Mouse (Mus musculus): ENCODE data around the gene Stk11.

Gene Stk11

GRCm38 (mm10) chr10:80095547-80095946, 20.1 kb upstream of the Stk11 start:
- DNase-seq (ENCODE audit: low read depth, low spot score) = no peak

DNA sequence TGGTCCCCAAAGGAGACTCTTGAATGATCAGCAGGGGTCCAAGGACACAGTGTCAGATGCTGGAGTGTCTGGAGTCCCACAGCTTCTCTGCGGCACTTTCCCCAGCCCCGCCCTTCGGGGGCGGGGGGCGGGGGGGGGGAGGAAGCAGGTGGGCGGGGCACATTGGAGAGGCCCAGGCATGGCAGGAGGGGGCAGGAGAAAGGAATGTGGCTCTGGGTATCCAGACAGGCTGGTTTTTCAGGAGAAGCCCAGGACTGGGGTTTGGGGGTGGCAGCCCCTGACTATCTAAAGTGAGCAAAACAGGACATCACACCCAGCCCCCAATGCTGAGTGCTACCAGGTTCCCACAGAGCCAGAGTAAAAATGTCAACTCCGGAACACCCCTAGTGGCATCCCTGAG, 18.3 kb upstream of the Stk11 start:
- DNase-seq (ENCODE audit: low read depth, low spot score) = no peak

DNA sequence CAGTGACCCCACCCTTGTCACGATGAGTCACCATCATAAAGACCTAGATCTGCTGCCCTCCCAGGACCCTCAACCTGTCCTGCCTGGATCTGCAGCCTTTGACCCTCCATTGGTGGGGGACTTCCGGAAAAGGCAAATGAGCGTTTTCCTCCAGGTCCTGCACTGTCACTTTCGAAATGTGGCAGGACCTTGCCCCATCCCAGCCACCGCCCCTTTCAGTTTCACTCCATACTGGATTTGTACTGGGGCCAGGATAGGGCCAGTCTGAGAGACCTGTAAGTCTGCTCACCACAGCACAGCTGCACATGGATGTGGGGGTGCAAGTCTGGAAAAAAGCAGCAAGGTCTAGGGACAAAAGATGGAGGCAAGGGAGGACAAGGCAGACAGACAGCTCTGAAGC, 17.0 kb upstream of the Stk11 start:
- no peak for DNase-seq (ENCODE audit: low read depth, low spot score)

- DNase-seq (ENCODE audit: low read depth, low spot score) = no peak
Measured at GRCm38 (mm10) chr10:80100982-80101381, 14.6 kb upstream of the Stk11 start.

GRCm38 (mm10) chr10:80102216-80102915, 13.2 kb upstream of the Stk11 start:
- DNase-seq (ENCODE audit: low read depth, low spot score) = peak; percentile 77

DNA sequence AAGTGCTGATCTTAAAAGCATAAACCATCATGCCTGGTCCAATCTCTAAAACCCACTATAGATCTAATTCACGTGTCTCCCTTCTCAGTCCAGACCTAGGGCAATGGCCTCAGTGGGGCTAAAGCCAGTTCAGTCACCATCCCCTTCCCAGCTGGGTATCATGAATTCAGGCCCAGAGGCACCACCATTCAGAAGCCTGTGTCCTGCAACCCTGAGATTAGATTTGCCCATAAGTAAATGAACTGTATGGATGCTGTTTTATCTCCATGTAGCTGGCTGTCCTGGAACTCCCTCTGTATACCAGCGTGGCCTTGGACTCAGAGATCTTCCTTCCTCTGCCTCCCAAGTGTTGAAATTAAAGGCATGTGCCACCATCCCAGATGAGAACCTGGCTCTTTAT, 12.6 kb upstream of the Stk11 start:
- no peak for DNase-seq (ENCODE audit: low read depth, low spot score)

DNA sequence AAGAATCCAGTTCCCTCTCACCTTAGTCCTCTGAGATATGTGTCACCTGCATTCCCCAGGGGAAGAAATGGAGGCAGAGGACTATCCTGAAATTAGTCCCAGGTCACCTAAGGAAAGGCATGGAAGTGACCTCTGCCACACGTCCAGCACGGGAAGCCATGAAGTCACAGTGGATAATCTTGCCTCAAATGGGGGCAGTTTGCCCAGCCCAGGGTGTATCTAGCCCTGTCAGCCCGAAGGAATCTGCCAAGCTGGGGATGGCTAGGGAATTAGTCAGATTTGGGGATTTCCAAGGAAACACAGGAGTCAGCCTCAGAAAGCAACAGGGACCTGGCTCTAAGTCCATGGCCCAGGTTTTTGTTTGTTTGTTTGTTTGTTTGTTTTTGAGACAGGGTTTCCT, 11.4 kb upstream of the Stk11 start:
- no peak for DNase-seq (ENCODE audit: low read depth, low spot score)

- no peak for DNase-seq (ENCODE audit: low read depth, low spot score)
Measured at GRCm38 (mm10) chr10:80105460-80105859, 10.1 kb upstream of the Stk11 start, which contains the start of gene Sbno2. TSS of gene Sbno2 (minus strand) at chr10:80105571.

DNA sequence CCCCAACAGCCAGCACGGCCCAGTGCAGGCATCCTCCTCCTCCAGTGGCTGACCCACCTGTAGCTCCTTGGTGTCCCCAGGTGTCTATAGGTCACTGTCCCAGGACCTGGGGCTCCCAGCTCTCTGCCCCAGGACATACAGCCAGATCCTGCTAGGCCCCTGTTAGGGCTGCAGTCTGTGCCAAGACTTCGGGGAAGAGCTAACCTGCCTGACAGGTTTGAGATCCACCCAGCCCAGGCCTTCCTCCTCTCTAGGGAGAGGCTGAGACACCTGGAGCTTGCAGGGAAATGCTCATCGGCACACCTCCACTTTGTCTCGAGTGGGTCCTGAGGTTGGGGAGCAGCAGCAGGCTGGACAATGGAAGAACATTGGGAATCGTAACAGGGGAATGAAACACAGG, 9.7 kb upstream of the Stk11 start:
- no peak for DNase-seq (ENCODE audit: low read depth, low spot score)

DNA sequence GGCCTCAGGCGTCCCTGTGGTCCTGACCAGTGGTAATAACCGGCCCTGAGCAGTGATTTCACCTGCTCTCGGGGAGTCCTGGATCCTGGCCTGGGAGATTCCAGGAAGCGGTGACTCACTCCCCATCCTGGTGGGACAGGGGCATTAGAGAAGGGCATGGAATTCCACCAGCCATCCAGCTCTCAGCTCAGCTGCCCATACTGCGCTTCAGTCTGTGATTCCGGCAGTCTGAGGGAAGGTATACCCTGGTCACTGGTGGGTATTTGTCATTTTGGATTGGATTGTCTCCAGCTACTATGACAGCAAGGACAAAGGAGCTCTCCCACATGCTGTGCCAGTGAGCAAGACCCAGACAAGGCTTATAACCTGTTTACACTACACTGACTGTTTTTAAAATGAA, 7.9 kb upstream of the Stk11 start:
- no peak for DNase-seq (ENCODE audit: low read depth, low spot score)

DNA sequence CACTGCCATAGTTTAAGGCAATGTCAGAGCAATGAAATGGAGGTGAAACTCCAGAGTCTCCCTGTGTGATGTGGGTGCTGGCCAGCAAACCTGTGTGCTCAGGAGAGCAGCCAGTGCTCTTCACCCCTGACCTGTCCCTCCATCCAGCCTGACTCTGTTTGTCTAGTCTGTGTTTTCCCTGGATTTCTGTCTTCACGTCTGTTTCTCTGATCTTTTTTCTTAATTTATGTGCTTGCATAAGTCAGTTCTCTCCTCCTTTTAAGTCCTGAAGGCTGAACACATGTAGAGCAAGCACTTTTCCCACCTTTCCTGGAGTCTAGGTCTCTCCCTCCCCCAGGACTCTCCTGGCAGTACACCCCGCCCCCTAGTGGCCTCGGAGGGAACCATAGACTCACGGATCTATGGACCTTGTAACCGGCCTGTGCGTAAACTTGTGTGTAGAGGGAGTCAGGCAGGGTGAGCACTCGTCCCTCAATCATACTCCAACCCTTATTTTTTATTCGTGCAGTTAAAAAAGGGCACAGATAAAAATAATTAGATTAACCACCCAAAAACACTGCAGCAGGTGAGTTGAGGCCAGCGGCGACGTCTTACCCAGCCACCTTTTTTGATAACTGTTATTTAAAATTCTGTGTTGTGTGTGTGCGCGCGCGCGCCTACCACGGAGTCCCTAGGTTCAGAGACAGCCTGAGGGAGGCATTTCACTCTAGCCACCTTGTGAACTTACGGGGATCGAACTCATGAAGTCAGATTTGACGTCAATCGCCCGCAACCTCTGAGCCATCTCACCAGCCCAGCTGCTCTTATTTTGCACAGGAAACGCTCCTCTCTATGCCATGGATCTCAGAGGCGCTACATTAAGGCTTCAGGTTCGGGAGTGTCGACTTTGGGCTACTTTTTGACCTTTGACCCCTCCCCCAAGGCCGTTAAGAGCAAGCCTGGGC, 990 bp upstream of the Stk11 start:
- peak; percentile 92 for DNase-seq (ENCODE audit: low read depth, low spot score)

GRCm38 (mm10) chr10:80115944-80116335, 337 bp downstream of the Stk11 start:
- DNase-seq (ENCODE audit: low read depth, low spot score) = no peak

DNA sequence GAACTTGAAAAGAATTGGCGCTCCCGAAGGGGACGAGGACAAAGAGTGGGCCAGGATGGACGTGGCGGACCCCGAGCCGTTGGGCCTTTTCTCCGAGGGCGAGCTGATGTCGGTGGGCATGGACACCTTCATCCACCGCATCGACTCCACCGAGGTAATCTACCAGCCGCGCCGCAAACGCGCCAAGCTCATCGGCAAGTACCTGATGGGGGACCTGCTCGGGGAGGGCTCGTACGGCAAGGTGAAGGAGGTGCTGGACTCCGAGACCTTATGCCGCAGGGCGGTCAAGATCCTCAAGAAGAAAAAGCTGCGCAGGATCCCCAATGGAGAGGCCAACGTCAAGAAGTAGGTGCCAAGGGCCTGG, 942 bp downstream of the Stk11 start:
- no peak for DNase-seq (ENCODE audit: low read depth, low spot score)

- peak; percentile 69 for DNase-seq (ENCODE audit: low read depth, low spot score)
Measured at GRCm38 (mm10) chr10:80116927-80117691, 1.5 kb downstream of the Stk11 start.

DNA sequence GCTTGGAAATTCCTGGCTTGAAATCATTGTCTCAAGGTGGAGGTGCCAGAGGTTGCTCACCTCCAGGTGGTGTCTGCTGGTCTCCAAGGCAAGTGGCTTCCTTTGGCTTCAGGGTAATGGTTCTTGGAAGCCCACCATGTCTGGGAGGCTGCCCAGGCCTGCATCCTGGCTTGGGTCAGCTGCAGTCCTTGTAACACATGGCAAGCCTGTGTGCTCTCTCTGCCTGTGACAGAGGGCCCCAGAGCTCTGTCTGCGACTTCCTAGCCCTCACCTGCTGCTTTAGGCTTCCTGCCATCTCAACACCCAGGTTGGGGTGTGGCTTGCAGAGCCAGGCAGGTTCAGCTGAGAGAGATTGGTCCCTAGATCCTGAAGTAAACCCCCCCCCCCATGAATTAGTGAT, 2.1 kb downstream of the Stk11 start:
- no peak for DNase-seq (ENCODE audit: low read depth, low spot score)

DNA sequence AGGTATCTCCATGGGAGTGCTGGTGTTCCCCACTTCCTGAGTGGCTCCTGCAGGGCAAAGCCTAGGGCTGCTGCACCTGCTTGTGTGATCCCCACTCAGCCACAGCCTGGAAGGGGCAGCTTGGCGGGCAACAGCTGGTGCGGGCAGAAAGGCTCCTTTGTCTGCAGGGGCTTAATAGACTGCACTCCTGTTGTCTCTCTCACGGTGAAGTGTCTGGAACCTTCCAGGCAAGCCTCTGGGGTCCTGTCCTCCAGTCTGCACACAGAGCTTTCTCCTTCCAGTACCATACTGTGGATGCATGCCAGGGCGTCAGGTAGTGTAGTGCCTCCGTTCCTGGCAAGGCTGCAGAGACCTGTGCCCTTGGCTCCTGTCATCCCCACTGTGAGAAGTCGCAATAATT, 2.9 kb downstream of the Stk11 start:
- no peak for DNase-seq (ENCODE audit: low read depth, low spot score)

DNA sequence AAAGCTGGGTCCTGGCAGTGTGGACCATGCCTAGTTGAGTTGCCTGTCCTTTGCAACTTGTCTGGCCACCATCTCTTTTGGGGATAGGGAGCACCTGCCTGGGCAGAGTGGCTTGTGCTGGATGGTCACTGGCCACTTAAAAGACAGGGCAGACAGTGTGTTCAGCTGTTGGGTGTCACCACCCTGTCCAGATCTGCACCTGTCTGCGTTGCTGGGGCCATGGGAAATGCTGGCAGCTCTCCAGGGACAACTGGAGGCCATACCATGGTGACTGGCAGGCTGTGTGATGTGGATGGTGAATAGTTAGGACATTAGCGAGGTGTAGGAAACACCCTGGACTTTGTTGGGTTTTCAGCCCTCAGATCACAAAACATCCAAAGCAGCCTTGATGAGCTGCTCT, 4.5 kb downstream of the Stk11 start:
- no peak for DNase-seq (ENCODE audit: low read depth, low spot score)

DNA sequence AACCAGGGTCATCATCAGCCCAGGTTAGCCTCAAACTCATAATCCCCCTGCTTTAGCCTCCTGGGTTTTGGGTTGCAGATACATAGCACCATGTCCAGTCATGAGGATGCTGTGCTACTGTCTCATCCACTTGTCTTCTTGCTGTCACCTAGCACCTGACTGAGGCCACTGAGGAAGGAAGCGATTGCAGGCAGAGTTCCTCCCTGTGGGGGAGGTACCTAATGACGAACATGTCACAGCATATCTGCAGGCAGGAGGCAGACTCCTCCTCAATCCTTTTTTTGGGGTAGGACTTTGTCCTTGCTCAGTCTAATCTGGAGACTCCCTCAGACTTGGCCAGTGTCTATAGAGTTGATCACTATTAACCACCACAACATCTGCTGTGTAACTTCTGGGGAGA, 6.0 kb downstream of the Stk11 start:
- DNase-seq (ENCODE audit: low read depth, low spot score) = no peak

- no peak for DNase-seq (ENCODE audit: low read depth, low spot score)
Measured at GRCm38 (mm10) chr10:80123932-80124562, 8.4 kb downstream of the Stk11 start.

- no peak for DNase-seq (ENCODE audit: low read depth, low spot score)
Measured at GRCm38 (mm10) chr10:80127920-80128319, 12.3 kb downstream of the Stk11 start.

DNA sequence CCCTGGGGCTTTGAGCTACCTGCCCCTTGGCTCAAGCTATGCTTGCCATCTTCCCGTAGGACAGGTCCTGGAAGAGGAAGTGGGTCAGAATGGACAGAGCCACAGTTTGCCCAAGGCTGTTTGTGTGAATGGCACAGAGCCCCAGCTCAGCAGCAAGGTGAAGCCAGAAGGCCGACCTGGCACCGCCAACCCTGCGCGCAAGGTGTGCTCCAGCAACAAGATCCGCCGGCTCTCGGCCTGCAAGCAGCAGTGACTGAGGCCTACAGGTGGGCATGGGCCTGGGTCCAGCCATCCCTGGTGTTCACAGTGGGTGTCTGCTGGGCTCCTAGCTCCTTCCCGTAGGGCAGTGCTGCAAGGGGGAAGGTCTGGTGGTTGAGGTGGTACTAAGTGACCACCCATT, 14.2 kb downstream of the Stk11 start:
- no peak for DNase-seq (ENCODE audit: low read depth, low spot score)
